Mouse (Mus musculus) R1 (cell line): ENCODE measurements around the gene Gadd45g.

Experiments used
- DNase-seq: peaks from one replicate; pipeline ENCODE4 v3.0.0-alpha.2; 2018; ENCODE audit warnings: low read depth, low spot score

Gadd45g gene

GRCm38 (mm10) chr13:51853301-51854243 is 7.1 kb downstream of the Gadd45g start:
- peak; percentile 70 for DNase-seq

GRCm38 (mm10) chr13:51855584-51855983 is 9.1 kb downstream of the Gadd45g start:
- DNase-seq, result no peak

- no peak for DNase-seq
These were observed 10.7 kb downstream of the Gadd45g start for GRCm38 (mm10) chr13:51857156-51857555.

- DNase-seq, result no peak
These were observed 12.0 kb downstream of the Gadd45g start for GRCm38 (mm10) chr13:51858475-51858874.

- DNase-seq, result no peak
These were observed 12.7 kb downstream of the Gadd45g start for GRCm38 (mm10) chr13:51859174-51859573.

- DNase-seq, result no peak
These were observed 13.3 kb downstream of the Gadd45g start for GRCm38 (mm10) chr13:51859798-51860197.

- DNase-seq, result peak; percentile 53
These were observed 16.3 kb downstream of the Gadd45g start for GRCm38 (mm10) chr13:51862750-51863149.

- DNase-seq, result no peak
These were observed 19.7 kb downstream of the Gadd45g start for GRCm38 (mm10) chr13:51866151-51866659.

GRCm38 (mm10) chr13:51868491-51869128 is 22.1 kb downstream of the Gadd45g start:
- DNase-seq, result no peak

GRCm38 (mm10) chr13:51869129-51869491 is 22.6 kb downstream of the Gadd45g start:
- DNase-seq, result no peak

GRCm38 (mm10) chr13:51871148-51871547 is 24.7 kb downstream of the Gadd45g start:
- DNase-seq, result no peak

GRCm38 (mm10) chr13:51872252-51872962 is 25.9 kb downstream of the Gadd45g start:
- DNase-seq, result no peak

GRCm38 (mm10) chr13:51872963-51873514 is 26.6 kb downstream of the Gadd45g start:
- DNase-seq, result no peak

GRCm38 (mm10) chr13:51873786-51874185 is 27.3 kb downstream of the Gadd45g start:
- DNase-seq, result no peak

GRCm38 (mm10) chr13:51876131-51876530 is 29.7 kb downstream of the Gadd45g start:
- no peak for DNase-seq

- peak; percentile 40 for DNase-seq
These were observed 32.3 kb downstream of the Gadd45g start for GRCm38 (mm10) chr13:51878806-51879205.

- DNase-seq, result no peak
These were observed 33.1 kb downstream of the Gadd45g start for GRCm38 (mm10) chr13:51879571-51879970.

GRCm38 (mm10) chr13:51880019-51880418 is 33.5 kb downstream of the Gadd45g start:
- no peak for DNase-seq

- no peak for DNase-seq
These were observed 35.0 kb downstream of the Gadd45g start for GRCm38 (mm10) chr13:51881271-51882128.

- no peak for DNase-seq
These were observed 35.7 kb downstream of the Gadd45g start for GRCm38 (mm10) chr13:51882218-51882617.

- DNase-seq, result no peak
These were observed 37.8 kb downstream of the Gadd45g start for GRCm38 (mm10) chr13:51884250-51884649.
